Mouse (Mus musculus): Measurements from ENCODE around the gene Klhl26.

GRCm38 (mm10) chr8:70488931-70489470 is 12.2 kb upstream of the Klhl26 start:
- TF ChIP-seq CTCF (IDR thresholded peaks at IDR 0.05; ENCODE audit: borderline replicate concordance, extremely low read depth, insufficient read depth, insufficient read length) = no peak
- no peak for TF ChIP-seq POLR2A (IDR thresholded peaks at IDR 0.05; ENCODE audit: borderline replicate concordance, extremely low read depth, insufficient read depth, insufficient read length, poor library complexity, severe bottlenecking)

All from brain, embryonic 14.5 days (tissue).